Mouse (Mus musculus) retina, postnatal 7 days (tissue): ENCODE measurements around the gene Nhlh2.

Experiments
- DNase-seq: peaks from one replicate; pipeline ENCODE4 v3.0.0-alpha.2; 2012; ENCODE audit warnings: low read depth, low spot score

Nhlh2 gene

DNA sequence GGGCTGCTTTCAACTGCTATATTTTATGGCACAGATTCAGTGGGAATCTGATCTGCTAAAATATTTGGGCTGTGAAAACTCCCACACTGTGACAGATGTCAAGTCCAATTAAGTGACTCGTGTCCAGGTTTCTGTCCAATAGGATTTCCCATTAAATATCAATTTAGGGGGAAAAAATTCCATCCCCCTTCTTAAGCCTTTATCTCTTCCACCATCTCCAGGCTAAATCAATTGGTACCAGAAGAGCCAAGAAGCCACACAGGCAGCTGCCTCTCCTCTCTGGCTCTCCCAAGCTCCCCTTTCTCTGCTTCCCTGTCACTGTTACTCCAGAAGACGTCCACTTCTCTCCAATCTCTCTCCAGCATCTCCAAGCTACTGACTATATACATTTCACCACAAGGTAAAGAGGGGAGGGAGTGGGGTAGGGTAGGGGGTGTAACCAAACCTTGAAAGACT is at the start of gene Nhlh2:
Gene Nhlh2, plus strand, starts transcription at position 151 of the 456 bp plus-strand sequence.
- no peak for DNase-seq

DNA sequence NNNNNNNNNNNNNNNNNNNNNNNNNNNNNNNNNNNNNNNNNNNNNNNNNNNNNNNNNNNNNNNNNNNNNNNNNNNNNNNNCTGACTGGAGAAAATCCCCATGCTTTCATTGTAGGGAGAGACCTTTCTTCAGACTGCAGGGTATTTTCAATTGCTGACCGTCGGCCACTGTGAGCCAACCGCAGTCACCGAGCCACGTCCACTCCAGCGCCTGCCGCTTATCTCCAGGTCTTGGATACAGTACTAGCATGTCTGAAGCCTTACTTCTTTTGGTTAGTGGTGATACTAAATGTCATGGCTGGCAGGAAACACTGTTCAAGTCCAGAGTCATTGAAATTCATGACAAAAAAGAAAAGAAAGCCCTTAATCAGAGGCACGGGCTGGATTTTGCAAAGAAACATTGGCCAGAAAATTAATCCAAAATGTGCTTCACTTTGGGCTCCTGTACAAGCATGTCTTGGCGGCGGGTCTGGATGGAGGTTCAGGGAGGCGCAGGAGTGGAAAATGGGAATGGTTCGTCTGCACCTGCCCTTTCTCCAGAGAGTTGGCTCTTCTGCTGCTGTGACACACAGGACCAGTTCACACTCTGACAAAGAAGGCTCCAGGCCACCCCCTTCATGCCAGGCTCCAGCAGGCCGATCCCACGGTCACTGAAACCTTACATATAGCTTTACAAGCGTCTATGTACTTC is 48.6 kb upstream of the Nhlh2 start:
- DNase-seq: no peak

DNA sequence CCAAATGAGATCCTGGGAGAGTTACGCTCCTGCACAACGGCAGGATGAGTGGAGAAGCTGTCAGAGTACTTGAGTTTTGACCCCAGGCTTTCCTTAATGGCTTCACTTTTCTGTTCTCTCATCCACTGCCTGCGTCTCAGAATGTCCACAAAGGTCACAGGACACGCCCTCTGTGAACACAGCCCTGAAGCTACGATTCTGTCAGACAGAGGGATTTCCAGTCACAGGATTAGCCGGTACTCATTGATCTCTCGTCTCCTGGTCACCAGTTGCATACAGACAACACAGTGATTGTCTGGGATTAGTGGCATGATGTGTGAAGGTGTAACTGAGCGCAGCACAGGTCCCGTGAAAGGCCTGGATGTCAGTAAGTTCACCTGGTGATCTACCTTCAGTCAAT is 46.4 kb upstream of the Nhlh2 start:
- no peak for DNase-seq

DNA sequence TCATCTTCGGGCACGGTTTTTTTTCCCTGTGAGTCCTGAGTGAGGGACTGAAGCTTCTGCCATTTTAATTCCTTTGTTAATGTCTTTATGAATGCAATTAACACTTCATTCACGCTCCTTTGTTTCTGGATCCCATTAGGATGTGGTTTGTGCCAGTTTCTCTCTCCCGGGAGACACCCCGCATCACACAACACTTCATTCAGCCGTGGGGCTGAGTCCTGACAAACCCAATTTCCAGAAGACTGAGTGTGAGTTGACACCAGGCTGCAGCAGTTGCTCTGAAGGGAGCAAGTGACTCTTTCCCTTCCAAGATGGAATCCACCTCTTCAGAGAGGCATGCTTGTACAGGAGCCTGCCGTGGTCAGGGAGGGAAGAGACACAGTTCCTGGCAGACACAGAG is 45.5 kb upstream of the Nhlh2 start:
- no peak for DNase-seq

DNA sequence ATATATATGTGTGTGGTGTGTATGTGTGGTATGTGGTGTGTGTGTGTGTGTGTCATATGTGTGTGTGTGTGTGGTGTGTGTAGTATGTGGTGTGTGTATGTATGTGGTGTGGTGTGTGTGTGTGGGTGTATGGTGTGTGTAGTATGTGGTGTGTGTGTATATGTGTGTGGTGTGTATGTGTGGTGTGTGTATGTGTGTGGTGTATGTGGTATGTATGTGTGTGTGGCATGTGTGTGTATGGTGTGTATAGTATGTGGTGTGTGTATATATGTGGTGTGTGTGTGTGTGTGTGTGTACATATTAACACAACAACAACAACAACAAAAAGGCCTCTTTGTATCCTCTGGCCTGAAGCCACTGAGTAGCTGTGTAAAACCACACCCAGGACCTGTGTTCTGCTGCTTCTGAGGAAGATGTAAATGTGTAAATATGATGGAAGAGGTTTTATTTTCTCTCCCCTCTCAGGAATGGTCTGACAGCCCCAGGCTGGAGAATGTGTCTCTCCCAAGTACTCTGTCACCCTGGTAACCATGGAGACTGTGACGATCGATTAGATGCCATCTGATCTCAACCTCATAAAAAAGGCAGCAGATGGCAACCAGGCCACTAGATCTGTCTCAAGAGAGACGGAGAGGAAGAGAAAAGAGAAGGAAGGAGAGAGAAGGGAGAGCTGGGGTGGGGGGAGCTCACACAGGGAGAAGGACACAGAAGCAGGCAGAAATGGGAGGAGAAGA is 42.9 kb upstream of the Nhlh2 start:
- DNase-seq: no peak

DNA sequence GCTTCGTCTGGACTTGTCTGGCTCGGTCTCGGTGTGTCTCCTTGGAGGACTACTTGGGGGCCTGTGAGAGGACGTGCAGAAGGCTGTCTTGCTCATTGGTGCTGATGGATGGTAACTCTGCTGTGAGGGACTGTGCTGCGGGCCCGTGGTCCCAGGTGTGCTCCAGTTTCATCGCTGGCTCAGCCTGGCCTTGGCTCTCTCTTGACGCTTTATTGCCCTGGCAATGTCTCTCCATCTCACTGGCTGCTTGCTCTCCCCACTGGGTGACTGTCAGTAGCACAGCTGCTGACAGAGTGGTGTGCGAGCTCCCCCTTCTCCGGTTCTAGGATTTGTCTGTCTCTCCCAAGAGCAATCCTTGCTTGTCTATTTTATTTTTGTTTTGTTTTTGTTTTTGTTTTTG is 34.5 kb upstream of the Nhlh2 start:
- no peak for DNase-seq

DNA sequence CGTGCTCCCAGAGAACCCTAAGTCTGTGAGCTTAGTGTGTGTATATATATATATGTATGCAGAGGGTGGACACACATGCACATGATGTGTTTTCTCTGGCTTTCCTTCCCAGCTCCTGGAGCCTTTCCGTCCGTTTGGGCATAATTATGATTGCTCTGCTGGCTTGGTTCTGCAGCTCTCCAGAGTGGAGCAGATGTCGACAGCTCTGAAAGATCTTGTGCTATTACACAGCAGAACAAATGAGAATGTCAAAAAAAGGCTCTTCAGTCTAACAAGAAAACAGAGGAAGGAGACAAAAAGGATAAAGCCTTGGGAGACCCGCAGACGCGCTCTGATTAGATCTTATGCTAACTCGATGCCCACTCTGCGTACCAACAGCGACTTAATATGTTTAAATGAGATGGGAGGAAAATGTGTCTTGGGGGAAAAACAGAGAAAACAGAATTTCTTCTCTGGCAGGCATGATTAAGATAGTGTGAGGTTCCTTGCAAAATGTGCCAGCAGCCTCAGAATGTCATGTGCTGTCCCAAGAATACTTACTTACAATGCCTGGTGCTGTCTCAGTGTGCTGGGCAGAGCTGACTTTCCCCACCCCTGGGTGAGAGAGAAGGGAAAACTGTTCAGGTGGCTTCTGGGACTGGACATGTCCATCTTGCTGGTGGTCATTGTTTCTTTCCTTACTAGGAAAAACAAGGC is 31.4 kb upstream of the Nhlh2 start:
- DNase-seq: no peak

DNA sequence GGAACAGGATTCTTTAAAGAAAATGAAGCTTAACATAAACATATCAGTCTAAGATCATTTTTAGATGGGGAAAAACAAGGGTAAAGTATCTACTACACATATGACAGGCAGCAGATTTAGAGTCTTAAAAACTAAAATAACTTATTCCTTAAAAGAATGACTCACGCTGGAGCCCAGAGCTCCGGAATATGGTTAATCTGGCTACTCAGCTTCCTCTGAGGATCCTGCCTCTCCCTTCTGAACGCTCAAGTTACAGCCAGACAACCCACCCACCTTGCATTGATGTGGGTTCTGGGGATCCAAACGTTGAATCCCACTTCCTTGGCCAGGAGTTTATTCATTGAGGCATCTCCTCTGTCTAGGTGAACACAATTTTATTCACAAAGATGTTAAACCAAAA is 26.0 kb upstream of the Nhlh2 start:
- DNase-seq: no peak

DNA sequence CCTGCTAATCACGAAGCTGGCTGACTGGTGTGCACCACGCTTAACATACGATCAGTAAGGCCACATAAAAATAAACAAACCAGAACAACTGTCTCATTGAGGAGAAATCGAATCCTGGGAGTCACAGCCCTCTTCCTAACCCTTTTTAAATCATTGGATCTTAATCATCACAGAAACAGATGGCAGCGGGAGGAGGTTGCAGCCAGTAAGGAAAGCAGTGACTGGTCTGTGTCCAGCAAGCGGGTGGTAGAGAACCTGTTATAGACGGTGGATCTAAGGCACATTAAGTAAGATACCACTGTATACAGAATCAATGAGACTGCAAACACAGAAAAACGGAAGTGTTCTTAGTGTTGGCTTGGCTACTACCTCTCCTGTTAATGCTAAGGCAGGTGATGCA is 24.2 kb upstream of the Nhlh2 start:
- DNase-seq: no peak

DNA sequence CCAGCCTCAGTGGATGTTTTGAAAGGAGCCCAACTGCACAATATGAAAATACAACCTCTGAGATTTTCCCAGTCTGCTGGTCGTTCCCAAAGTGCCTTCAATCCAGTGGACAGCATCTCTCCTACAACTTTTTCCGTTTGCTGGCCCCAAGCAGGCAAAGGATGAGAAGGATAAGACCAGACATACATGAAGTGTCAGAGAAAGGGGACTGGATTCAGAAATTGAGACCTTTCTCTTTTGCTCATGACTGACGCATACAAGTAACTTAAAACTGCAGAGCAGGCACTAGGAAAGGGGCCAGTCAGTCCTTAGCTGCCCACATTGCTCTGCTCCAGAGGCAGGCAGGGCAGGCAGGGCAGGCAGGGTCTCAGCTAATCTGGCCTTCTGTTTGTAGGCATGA is 19.7 kb upstream of the Nhlh2 start:
- DNase-seq: no peak

DNA sequence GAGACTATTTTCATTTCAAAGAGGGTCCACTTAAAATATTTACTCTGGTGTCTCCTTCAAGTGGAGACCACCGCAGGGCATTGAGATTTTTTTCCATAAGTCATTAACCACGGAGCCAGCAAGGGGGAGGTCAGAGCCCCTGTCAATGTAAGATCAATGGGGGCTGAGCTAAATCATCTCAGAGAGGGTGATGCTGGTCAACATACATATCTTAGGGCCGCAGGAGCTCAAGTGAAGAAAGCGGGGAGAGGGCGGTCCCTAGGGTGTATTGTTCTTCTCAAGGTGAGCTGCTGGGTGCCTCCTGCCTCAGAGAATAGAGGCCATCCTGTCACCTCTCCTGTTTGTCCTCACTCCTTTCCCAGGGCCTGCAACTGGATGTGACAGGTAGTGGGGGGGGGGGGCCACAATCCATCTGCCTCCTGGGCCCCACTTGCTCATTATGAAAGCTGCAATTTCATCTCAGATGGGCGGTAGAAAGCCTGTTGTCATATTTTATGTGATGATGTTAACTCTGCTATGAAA is 18.8 kb upstream of the Nhlh2 start:
- DNase-seq: no peak

DNA sequence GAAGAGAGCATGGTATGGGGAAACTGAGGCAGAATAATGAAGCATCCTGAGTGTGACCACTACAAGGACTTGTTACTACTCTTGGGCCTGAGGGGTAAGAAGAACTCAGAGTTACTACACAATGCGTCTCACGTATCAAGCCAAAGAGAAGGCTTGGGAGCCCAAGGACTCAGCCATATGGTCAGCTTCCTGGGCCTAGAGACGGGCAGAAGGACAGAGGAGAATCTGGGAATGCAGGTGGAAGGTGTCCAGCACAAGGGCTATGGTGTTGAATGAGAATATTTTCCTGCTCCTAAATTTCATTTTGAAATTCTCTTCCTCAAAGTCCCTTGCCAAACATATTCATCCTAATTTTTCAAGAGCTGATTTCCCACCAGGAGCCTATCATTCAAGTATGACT is 12.0 kb upstream of the Nhlh2 start:
- DNase-seq: no peak

DNA sequence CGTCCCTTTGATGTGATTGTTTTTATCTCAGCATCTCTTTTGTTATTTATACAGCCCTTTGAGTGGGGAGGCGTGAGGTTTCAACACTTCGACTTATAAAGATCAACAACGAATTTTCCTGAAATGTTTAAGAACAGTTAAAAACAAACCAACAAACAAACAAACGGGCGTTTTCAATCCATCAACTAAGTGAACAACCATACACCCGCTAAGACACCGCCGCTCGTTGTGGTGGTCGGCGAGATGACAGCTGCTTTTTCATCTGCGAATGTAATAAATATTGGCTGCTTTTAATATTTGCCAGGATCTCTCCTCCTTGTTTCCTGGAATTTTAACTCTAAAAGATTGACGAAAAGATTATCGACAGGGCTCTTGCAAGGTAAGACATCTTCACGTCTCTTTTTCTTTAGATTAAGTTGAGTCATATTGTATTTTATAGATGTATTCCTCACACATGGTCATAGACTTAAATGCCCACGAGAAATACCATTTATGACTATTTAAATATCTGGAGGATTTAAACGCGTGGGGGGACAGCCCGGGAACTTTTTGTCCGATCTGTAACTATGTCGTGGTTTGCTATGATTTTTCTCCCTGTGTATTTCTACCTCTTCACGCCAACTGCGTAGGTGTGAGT is 923 bp downstream of the Nhlh2 start:
- DNase-seq: no peak

DNA sequence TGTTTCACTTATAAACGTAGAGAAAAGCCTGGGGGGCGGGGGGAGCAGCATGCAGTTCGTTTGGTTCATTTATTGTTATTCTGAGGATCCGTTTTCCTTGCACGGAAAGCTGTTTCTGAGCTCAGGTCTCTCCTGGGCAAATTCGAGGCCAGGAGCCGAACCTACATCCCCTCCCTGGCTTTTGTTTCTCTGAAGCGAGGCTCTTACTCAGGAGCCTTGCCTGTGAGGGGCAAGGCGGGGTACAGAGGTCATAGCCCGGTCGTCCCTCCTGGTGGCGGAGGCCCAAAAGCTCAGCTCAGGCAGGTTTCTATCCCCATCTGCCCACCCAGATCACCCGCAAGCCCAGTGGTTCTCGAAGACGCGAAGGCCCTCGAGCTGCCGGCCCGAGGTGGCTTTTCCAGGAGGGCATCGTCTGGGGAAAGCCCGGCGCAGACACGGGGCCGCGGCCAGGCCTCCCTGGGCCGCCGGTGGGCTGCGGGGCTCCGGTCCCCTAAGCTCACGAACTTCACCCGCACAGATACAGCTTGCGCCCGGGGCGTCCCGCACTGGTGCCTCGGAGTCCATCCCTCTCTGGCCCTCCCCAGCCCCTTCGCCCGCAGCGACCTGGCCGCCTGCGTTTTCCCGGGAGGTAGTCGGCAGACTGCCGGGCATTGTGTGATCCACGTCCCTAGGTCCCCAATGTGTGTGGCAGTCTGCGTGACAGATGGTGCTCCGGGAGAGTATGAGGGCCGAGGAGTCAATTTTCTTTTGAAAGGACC is 1.6 kb downstream of the Nhlh2 start:
- DNase-seq: no peak

DNA sequence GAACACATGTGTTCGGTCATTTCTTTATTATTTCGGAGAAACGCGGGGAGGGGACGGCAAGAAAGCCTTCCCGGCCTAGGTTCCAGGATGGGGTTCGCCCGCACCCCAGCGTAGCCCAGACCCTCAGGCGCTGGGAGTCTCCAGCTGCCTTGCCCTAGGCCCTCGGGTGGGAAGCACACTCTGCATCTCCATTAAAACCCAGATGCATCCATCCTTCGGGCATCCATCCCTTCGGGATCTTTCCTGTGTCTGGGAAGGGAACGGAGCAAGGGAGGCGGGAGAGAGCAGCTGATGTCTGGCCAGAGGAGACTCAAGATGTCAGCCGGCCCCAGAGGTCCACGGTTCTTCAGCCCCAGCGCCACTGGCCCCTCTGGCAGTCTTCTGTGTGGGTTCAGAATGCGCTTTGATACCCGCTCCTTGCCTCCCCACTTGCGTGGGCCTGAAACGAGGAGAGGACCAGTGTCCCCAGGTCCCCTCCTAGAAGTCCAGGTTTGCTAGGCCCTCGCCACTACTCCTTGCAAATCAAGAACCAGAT is 2.3 kb downstream of the Nhlh2 start:
- no peak for DNase-seq

DNA sequence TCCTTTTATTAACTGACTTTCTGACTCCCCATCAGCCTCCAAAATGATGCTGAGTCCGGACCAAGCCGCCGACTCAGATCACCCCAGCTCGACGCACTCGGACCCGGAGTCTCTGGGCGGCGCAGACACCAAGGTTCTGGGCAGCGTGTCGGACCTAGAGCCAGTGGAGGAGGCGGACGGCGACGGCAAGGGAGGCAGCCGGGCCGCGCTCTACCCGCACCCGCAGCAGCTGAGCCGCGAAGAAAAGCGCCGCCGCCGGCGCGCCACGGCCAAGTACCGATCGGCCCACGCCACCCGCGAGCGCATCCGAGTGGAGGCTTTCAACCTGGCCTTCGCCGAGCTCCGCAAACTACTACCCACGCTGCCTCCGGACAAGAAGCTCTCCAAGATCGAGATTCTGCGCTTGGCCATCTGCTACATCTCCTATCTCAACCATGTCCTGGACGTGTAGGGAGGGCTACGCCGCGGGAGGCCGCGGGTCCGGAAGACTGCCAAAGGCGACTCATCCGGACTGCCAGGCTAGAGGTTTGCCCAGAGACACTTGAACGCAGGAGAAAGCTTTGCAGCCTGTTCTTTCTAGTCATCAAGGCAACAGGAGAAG is 2.8 kb downstream of the Nhlh2 start:
- DNase-seq: no peak

DNA sequence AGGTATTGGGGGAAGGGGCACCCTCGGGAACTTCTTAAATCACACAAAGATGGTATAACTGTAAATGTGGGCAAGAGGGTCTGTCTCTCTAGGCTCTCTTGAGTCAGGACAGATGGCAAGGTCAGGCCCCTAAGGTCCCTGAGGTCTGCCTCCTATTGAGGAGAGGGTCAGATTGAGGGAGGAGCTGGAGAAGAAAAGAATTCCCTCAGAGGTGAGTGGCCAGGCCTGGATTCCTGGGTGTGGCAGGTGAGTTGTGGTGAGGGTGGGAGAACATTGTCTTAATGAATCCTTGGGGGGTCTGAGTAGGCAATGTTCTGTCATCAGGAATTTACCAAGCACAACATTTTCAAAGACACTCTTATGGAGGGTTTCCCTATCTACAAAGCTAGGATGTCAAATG is 10.7 kb downstream of the Nhlh2 start:
- no peak for DNase-seq

DNA sequence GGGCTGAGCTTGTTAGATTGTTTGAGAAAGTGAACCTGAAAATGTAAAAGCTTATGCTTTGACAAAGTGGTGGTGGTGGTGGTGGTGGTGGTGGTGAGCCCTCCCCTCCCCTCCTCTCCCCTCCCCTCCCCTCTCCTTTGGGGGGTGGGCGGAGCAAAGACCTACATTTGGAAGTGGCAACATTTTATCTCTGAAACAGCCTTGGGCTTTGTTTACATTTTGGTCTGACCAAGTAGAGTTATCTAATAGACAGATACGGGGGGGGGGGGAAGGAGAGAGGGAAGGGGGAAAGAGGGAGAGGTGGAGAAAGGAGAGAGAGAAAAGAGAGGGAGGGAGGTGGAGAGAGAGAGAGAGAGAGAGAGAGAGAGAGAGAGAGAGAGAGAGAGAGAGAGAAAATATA is 12.8 kb downstream of the Nhlh2 start:
- DNase-seq: no peak

DNA sequence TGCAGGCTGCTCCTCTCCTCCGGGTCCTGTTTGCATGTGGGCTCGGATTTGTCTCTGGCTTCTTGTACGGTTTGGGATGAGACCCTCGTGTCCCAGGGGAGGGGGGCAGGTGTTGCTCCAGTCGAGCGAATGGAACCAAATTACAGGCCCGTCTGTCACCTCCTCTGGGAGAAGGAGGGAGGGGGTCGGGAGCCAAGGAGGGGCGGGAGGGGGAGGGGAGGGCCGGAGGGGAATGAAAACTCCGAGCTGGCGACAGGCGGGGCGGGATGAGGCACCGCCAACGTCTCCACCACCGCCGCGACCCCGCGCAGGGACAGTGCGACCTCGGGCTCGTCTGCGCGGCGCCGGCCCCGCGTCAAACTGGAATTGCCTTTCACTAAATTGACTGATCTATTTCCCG is 13.5 kb downstream of the Nhlh2 start:
- DNase-seq: no peak

DNA sequence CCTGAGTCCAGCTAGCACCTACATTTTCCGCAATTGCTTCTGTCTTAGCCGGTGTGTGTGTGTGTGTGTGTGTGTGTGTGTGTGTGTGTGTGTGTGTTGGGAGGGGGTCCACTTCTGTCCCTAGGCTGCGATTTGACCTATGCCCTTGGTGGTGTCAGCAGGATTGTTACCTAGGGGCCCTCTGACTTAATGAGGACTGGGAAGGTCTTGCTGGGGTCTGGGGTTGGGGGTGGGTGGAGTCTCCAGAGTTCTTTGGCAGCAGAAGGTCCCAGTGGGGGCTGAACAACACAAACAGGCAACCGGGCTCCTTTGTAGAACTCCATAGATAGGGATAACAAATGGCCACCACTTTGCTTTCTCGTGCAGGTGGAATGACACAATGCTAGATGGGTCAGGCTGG is 14.0 kb downstream of the Nhlh2 start:
- no peak for DNase-seq

DNA sequence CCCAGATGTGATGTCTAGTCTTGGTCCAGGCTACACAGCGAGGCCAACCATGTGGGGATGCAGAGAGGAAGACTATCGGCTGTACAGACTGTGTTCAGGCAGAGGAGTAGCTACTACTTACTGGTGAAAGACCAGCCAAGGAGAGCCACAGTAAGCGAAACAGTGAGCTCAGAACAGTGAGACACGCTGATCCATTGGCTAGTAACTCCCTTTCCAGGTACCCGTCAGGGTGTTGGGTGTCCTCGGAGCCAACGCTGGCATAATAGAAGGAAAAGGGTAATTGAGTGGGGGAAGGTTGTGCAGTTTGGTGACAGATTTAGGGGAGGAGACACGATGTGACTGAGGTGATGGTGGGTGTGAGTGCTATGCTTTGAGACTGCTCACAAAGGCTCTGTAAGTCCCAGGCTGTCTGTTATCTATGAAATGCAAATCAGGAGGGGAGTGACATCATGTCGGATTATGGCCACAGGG is 15.1 kb downstream of the Nhlh2 start:
- no peak for DNase-seq
